Mouse (Mus musculus) myocyte (in vitro differentiated cells): Measurements from ENCODE around the gene Sergef. TPM values are rescaled to one million over a fixed set of nuclear protein-coding genes. Genes with fewer than 3 reads are reported as not detected.

Experiments used
- H3K27me3 ChIP-seq: one replicate; pipeline ENCODE4 v1.6.1; 2011; ENCODE audit not compliant: control insufficient read depth, insufficient read depth, insufficient read length
- H3K36me3 ChIP-seq: one replicate; pipeline ENCODE4 v1.6.1; 2011; ENCODE audit not compliant: control insufficient read depth, insufficient read depth
- H3K4me2 ChIP-seq: one replicate; pipeline ENCODE4 v1.6.1; 2011; ENCODE audit warnings: low read depth, control low read depth
- H3K4me3 ChIP-seq: one replicate; pipeline ENCODE4 v1.5.1; 2011; ENCODE audit warnings: mild to moderate bottlenecking, control low read depth, moderate library complexity
- H3K79me2 ChIP-seq: one replicate; pipeline ENCODE4 v1.6.1; 2011; ENCODE audit not compliant: control insufficient read depth, insufficient read depth
- H3ac ChIP-seq: one replicate; pipeline ENCODE4 v1.6.1; 2011; ENCODE audit not compliant: control insufficient read depth, insufficient read length
- CEBPB ChIP-seq: IDR thresholded peaks from 2 replicates; pipeline ENCODE4 v1.6.1; 2011; ENCODE audit warnings: mild to moderate bottlenecking, moderate library complexity; ENCODE audit not compliant: poor library complexity, insufficient read depth, severe bottlenecking
- E2F4 ChIP-seq: IDR thresholded peaks from one replicate; pipeline ENCODE4 v1.6.1; 2011; ENCODE audit warnings: mild to moderate bottlenecking, control low read depth, moderate library complexity; ENCODE audit not compliant: insufficient read depth
- MAX ChIP-seq: IDR thresholded peaks from one replicate; pipeline ENCODE4 v1.6.1; 2011; ENCODE audit warnings: low read depth, mild to moderate bottlenecking, control low read depth
- MYOD1 ChIP-seq, 3 experiments: IDR thresholded peaks; one replicate each; pipeline ENCODE4 v1.6.1; 2011; ENCODE audit warnings: control low read depth in 2 of 3, low read depth in 2 of 3, mild to moderate bottlenecking in 2 of 3, moderate library complexity in 1 of 3; ENCODE audit not compliant: insufficient read length in 2 of 3, control insufficient read depth in 1 of 3
- MYOG ChIP-seq, 3 experiments: IDR thresholded peaks; one replicate each; pipeline ENCODE4 v1.6.1; 2011; ENCODE audit warnings: control low read depth in 2 of 3, low read depth in 2 of 3, mild to moderate bottlenecking in 2 of 3; ENCODE audit not compliant: insufficient read length in 2 of 3, control insufficient read depth in 1 of 3, insufficient read depth in 1 of 3
- POLR2A ChIP-seq: IDR thresholded peaks from one replicate; pipeline ENCODE4 v1.6.1; 2011; ENCODE audit warnings: low read depth, mild to moderate bottlenecking, control low read depth, moderate library complexity; ENCODE audit not compliant: insufficient read length
- POLR2AphosphoS2 ChIP-seq: IDR thresholded peaks from one replicate; pipeline ENCODE4 v1.6.1; 2011; ENCODE audit warnings: low read depth, control low read depth; ENCODE audit not compliant: insufficient read length
- REST ChIP-seq: IDR thresholded peaks from one replicate; pipeline ENCODE4 v1.6.1; 2011; ENCODE audit warnings: mild to moderate bottlenecking, control low read depth, moderate library complexity; ENCODE audit not compliant: insufficient read depth, insufficient read length
- SRF ChIP-seq: IDR thresholded peaks from one replicate; pipeline ENCODE4 v1.6.1; 2011; ENCODE audit warnings: low read depth; ENCODE audit not compliant: control insufficient read depth, insufficient read length
- TCF12 ChIP-seq: IDR thresholded peaks from one replicate; pipeline ENCODE4 v1.6.1; 2011; ENCODE audit warnings: mild to moderate bottlenecking, control low read depth; ENCODE audit not compliant: poor library complexity, insufficient read depth, severe bottlenecking
- TCF3 ChIP-seq: IDR thresholded peaks from one replicate; pipeline ENCODE4 v1.6.1; 2011; ENCODE audit warnings: low read depth, control low read depth; ENCODE audit not compliant: insufficient read length
- USF1 ChIP-seq: IDR thresholded peaks from one replicate; pipeline ENCODE4 v1.6.1; 2011; ENCODE audit warnings: low read depth, mild to moderate bottlenecking, control low read depth, moderate library complexity
- polyA plus RNA-seq: library from polyadenylated mRNA; unstranded; fragments of >200 nt; fragmentation: generic; extraction: Trizol; gene quantifications from one replicate; pipeline ENCODE4 v1.2.1, GENCODE M21; 2012; ENCODE audit warnings: missing spikeins

Gene Sergef
- polyA plus RNA-seq, 1 experiment = 13.9 TPM

DNA sequence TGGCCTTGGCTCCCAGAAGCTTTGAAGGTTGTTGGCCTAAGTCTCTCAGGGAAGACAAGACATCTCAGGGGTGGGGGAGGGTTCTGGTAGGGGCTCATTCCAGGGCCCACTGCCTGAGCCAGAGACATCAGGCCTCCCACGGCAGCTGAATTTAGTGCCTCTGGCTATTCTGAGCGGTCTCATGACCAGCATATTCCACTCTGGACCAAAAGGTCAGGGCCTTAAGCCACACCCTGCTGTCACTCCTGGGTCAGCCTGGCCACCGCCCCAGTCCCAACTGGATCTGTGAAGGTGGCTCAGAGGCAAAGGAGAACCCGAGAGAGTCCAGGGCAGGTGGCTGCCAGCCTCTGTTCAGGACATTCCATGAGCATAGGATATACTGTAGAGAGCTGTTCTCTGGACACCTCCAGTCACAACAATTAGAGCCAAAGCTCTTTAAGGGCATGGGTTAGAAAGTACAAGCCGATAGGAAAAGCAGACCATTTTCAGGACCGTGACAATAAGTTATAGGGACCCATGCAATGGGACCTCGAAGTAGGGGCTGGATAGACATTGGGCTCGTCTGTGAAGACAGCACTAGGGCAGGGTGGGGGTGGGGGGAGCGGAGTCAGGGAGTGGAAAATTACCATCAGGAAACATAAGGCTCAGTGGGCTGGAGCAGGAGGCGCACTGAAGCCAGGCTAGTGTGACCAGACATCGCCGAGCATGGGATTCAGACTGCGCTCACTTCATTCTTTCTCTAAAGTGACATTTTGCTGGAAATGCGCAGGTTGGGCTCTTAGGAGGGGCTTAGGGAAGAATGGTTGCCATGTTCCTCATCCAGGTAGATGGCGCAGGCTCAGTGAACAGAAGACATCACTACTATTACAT, 235.8 kb downstream of the Sergef start:
- H3K4me3 ChIP-seq = no peak overlapping the region
- H3K27me3 ChIP-seq = peaks cover 46% of the 10 kb centered on the region
- no peak for TF ChIP-seq TCF3
- TF ChIP-seq REST = no peak
- no peak for TF ChIP-seq USF1
- no peak for TF ChIP-seq CEBPB
- no peak for TF ChIP-seq SRF
- TF ChIP-seq MYOG (IDR thresholded peaks at IDR 0.05; ENCODE audit: control insufficient read depth in 1 of 3, insufficient read depth in 1 of 3, insufficient read length in 2 of 3, low read depth in 2 of 3) = peak in 1 of 3 experiments; percentile 33
- no peak for TF ChIP-seq E2F4
- TF ChIP-seq POLR2AphosphoS2 = no peak
- no peak for TF ChIP-seq POLR2A
- no peak for TF ChIP-seq TCF12
- peak in 1 of 3 experiments; percentile 30 for TF ChIP-seq MYOD1 (IDR thresholded peaks at IDR 0.05; ENCODE audit: control insufficient read depth in 1 of 3, insufficient read length in 2 of 3, low read depth in 2 of 3)
- no peak for TF ChIP-seq MAX

DNA sequence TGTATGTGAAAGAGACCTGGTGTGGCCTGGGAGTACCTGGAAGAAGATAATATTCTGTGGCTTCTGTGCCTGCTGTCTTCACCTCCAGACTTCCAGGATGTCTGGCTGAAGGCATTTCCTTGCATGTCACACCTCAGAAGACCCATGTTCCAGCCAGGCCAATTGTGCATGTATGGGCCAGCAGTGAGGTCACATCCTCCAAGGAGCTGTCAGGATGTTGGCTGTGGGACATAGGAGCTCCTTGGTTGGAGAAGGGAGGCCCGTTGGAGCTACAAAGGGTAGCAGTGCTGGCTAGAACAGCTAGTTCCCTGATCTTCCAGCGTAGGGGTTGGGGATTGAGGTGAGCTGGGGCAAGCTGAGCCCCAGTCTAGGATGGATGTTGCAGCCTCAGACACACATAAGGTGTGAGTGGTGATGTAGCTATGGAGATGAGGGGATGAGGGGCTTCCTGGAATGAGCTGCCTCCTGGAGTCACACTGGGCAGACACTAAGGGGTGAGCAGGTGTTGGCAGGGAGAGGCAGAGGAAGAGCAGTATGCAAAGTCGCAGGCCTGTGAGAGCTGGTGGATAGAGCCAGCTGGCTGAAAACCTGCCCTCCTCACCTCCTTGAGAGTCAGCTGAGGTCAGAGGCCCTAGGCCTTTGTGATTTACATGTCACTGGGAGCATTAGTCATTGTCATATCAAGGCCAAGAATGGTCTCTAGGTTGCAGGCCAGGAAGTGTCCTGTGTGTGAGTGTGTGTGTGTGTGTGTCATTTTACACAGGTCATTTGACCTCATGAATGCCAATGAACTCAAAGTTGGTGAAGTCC, 238.0 kb downstream of the Sergef start:
- Histone ChIP-seq H3K4me2 (no peak overlapping the region), H3K27me3 (peaks cover 56% of the 10 kb centered on the region), H3ac (no peak overlapping the region), H3K79me2 (no peaks in the 10 kb centered on the region), H3K36me3 (no peaks in the 10 kb centered on the region), H3K4me3 (no peak overlapping the region)
- TF ChIP-seq SRF (no peak), USF1 (no peak), E2F4 (no peak), MYOD1 (IDR thresholded peaks at IDR 0.05; ENCODE audit: control insufficient read depth in 1 of 3, insufficient read length in 2 of 3, low read depth in 2 of 3) (peak in 1 of 3 experiments; percentile 30), TCF3 (no peak), MYOG (IDR thresholded peaks at IDR 0.05; ENCODE audit: control insufficient read depth in 1 of 3, insufficient read depth in 1 of 3, insufficient read length in 2 of 3, low read depth in 2 of 3) (no peak)

More for the DNA sequence above, 235.8 kb downstream of the Sergef start:
- no peaks in the 10 kb centered on the region for H3K79me2 ChIP-seq
- H3K36me3 ChIP-seq = no peaks in the 10 kb centered on the region
- H3K4me2 ChIP-seq = peak overlapping the region; percentile 18
- no peak overlapping the region for H3ac ChIP-seq

DNA sequence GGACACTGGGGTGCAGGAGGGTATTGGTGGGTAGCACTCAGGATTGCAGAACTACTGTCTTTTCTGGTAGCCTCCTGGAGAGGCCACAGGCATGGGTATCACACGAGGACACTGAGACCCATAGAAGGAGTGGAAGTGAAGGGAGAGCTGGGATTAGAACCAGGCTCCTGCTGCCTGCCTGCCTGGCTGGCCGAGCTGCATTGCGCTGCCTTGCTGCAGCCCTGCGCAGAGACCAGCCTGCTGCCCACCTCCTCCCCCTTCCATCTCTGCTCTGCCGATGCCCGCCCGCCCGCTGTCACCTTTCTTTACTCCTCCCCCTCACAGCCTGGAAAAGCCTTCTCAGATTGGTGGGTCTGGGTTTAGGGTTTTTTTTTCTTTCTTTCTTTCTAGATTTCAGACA, 239.3 kb downstream of the Sergef start:
- TF ChIP-seq MYOG (IDR thresholded peaks at IDR 0.05; ENCODE audit: control insufficient read depth in 1 of 3, insufficient read depth in 1 of 3, insufficient read length in 2 of 3, low read depth in 2 of 3) = no peak
- TF ChIP-seq MYOD1 (IDR thresholded peaks at IDR 0.05; ENCODE audit: control insufficient read depth in 1 of 3, insufficient read length in 2 of 3, low read depth in 2 of 3) = no peak
- H3K4me3 ChIP-seq = no peak overlapping the region
- no peak overlapping the region for H3ac ChIP-seq
- H3K27me3 ChIP-seq = peaks cover 59% of the 10 kb centered on the region
- H3K79me2 ChIP-seq = no peaks in the 10 kb centered on the region
- H3K36me3 ChIP-seq = no peaks in the 10 kb centered on the region
- H3K4me2 ChIP-seq = no peak overlapping the region

DNA sequence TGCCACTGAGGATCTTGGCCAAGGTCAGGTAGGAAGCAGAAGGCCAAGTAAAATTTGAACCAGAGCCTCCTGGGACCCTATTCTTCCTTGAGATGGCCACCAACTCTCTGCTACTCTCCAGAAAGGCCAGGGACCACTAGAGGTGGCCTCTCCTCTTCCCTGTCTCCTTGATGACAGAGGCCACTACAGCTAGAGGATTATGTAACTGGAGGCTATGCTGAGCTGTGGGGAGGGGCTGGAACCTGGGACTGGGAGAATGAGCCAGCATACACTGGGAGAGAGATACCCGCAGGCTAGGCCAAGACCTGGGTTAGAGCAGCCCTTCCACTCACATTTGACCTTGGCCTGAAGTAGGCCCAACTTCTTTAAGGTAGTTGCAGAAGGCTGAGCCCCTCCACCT, 239.9 kb downstream of the Sergef start:
- no peak overlapping the region for H3K4me3 ChIP-seq
- H3K27me3 ChIP-seq = peaks cover 59% of the 10 kb centered on the region
- no peak for TF ChIP-seq CEBPB
- no peak for TF ChIP-seq TCF3
- TF ChIP-seq MYOD1 (IDR thresholded peaks at IDR 0.05; ENCODE audit: control insufficient read depth in 1 of 3, insufficient read length in 2 of 3, low read depth in 2 of 3) = no peak
- no peak for TF ChIP-seq MYOG (IDR thresholded peaks at IDR 0.05; ENCODE audit: control insufficient read depth in 1 of 3, insufficient read depth in 1 of 3, insufficient read length in 2 of 3, low read depth in 2 of 3)
- no peak for TF ChIP-seq MAX
- no peak for TF ChIP-seq SRF
- TF ChIP-seq POLR2A = no peak
- no peak for TF ChIP-seq USF1
- no peak for TF ChIP-seq E2F4
- no peak for TF ChIP-seq REST
- no peak for TF ChIP-seq POLR2AphosphoS2
- TF ChIP-seq TCF12 = no peak

More for the DNA sequence above, 239.9 kb downstream of the Sergef start:
- Histone ChIP-seq H3K36me3 (no peaks in the 10 kb centered on the region), H3K4me2 (no peak overlapping the region), H3K79me2 (no peaks in the 10 kb centered on the region), H3ac (no peak overlapping the region)
